Mouse (Mus musculus) forebrain, embryonic 14.5 days (tissue): ENCODE results near the gene Zeb2. TPM values are rescaled to one million over a fixed set of nuclear protein-coding genes. Genes with fewer than 3 reads are reported as not detected.
A peak's percentile ranks its signal among the peaks of the same experiment; 100 is the strongest.

ENCODE experiments used
- ATAC-seq: fragments of 200-750 bp; cut with Nextera tagmentation; 2 replicates; pipeline ENCODE4 v1.8.0; 2017; ENCODE audit warnings: mild to moderate bottlenecking, moderate library complexity
- DNase-seq: peaks from one replicate; pipeline ENCODE4 v3.0.0-alpha.2; 2015; ENCODE audit warnings: low spot score
- H3K27ac ChIP-seq: fragments of 300-500 bp; sonication (generic); 2 replicates; pipeline ENCODE4 v1.5.1; 2014; ENCODE audit warnings: low read depth, mild to moderate bottlenecking, control low read depth, low read length, moderate library complexity
- H3K27me3 ChIP-seq: fragments of 300-500 bp; sonication (generic); replicated peaks from 2 replicates; pipeline ENCODE4 v1.6.1; 2014; ENCODE audit warnings: low read length, control low read depth, mixed read lengths; ENCODE audit not compliant: control insufficient read depth, insufficient read depth
- H3K36me3 ChIP-seq: fragments of 300-500 bp; sonication (generic); 2 replicates; pipeline ENCODE4 v1.6.1; 2014; ENCODE audit warnings: low read length, control low read depth; ENCODE audit not compliant: control insufficient read depth, insufficient read depth
- H3K4me1 ChIP-seq: fragments of 300-500 bp; sonication (generic); 2 replicates; pipeline ENCODE4 v1.6.1; 2014; ENCODE audit warnings: antibody characterized with exemption, low read length, control low read depth; ENCODE audit not compliant: control insufficient read depth, insufficient read depth
- H3K4me2 ChIP-seq: fragments of 300-500 bp; sonication (generic); 2 replicates; pipeline ENCODE4 v1.6.1; 2014; ENCODE audit warnings: mild to moderate bottlenecking, control low read depth, low read length
- H3K4me3 ChIP-seq: fragments of 300-500 bp; sonication (generic); 2 replicates; pipeline ENCODE4 v1.5.1; 2014; ENCODE audit warnings: low read depth, low read length, control low read depth
- H3K9ac ChIP-seq: fragments of 300-500 bp; sonication (generic); 2 replicates; pipeline ENCODE4 v1.6.1; 2014; ENCODE audit warnings: mild to moderate bottlenecking, low read length, control low read depth, moderate library complexity
- H3K9me3 ChIP-seq: fragments of 300-500 bp; sonication (generic); replicated peaks from 2 replicates; pipeline ENCODE4 v1.6.1; 2016; ENCODE audit warnings: low read length, control low read depth, mixed read lengths; ENCODE audit not compliant: control insufficient read depth
- WGBS: fragments of 180-500 bp; shearing (Covaris S2); extraction: QIAGEN DNeasy Blood & Tissue Kit; methylation state at CpG from one replicate; pipeline ENCODE4 v1.1.7; 2014; 5-methylcytosine and 5-hydroxymethylcytosine counted together
- polyA plus RNA-seq: library from polyadenylated mRNA; unstranded; fragments of >200 nt; fragmentation: Nextera tagmentation; extraction: Ambion mirVana; gene quantifications from 2 replicates; pipeline ENCODE4 v1.2.1, GENCODE M21; 2014

The Zeb2 gene
- polyA plus RNA-seq, 1 experiment from 2014 or later = 70.6 TPM

DNA sequence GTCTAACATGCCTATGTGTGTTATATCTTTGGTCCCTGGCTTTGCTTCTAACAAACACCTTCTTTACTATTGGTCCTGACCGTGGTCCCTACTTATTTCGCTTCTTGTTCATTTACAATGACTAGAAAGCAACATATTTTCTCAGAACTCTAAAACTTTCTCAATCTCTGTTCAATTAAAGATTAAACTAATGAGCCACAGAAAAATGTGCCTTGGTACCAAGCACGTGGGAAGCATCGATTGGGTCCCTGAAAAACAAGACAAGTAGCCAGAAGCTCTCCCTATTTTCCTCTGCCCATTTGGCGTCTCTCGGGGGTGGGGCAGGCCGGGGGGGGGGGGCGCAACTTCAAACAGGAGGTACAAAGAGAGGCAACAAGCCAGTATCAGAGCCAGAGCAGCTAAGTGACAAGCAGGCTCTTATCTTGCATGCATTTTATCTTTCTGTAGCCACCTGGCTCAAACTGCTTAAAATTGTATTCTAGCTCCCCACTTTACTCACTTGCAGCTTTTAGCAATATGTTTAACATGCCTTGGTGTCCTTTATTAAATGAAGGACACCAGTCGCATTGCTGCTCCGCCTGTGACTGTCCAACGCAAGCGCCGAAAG is 76.4 kb downstream of the Zeb2 start:
- DNase-seq (no peak), ATAC-seq (no peak)
- Histone ChIP-seq H3K27me3 (no peaks in the 10 kb centered on the region), H3K4me3 (no peak overlapping the region), H3K36me3 (no peaks in the 10 kb centered on the region), H3K9ac (no peak overlapping the region), H3K4me1 (peaks cover 28% of the 10 kb centered on the region), H3K27ac (no peak overlapping the region), H3K4me2 (no peak overlapping the region), H3K9me3 (no peaks in the 10 kb centered on the region)
- 68% methylated on average over 13 of the region's 13 CpGs for WGBS

DNA sequence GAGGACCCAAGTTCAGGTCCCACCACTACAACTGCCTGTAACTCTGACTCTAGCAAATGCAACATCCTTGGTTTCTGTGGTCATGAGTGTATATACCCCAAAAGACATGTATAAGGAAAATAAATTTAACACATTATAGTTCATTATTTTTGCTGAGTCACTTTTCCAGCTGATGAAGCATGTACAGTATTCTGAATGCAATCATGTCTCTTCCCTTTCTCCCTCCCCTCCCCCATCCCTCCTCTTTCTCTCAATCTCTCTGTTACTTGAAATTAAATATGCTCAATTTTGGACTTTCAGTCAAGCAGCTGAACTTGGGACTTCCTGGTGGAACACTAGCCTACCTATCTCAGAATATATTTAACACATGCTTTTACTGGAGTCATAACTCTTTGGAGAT is 77.7 kb downstream of the Zeb2 start:
- Histone ChIP-seq H3K4me2 (no peak overlapping the region), H3K9me3 (no peaks in the 10 kb centered on the region), H3K27ac (no peak overlapping the region), H3K4me1 (peaks cover 27% of the 10 kb centered on the region), H3K36me3 (no peaks in the 10 kb centered on the region), H3K9ac (no peak overlapping the region), H3K4me3 (no peak overlapping the region), H3K27me3 (no peaks in the 10 kb centered on the region)
- no peak for ATAC-seq
- no peak for DNase-seq

- Histone ChIP-seq H3K27me3 (no peaks in the 10 kb centered on the region), H3K36me3 (no peaks in the 10 kb centered on the region), H3K4me3 (no peak overlapping the region), H3K9ac (no peak overlapping the region), H3K4me2 (no peak overlapping the region), H3K4me1 (peaks cover 49% of the 10 kb centered on the region), H3K9me3 (no peaks in the 10 kb centered on the region), H3K27ac (no peak overlapping the region)
- DNase-seq (no peak), ATAC-seq (no peak)
- 48% methylated on average over 7 of the region's 7 CpGs for WGBS
Observed at GRCm38 (mm10) chr2:45028091-45028638, 89.0 kb downstream of the Zeb2 start.

DNA sequence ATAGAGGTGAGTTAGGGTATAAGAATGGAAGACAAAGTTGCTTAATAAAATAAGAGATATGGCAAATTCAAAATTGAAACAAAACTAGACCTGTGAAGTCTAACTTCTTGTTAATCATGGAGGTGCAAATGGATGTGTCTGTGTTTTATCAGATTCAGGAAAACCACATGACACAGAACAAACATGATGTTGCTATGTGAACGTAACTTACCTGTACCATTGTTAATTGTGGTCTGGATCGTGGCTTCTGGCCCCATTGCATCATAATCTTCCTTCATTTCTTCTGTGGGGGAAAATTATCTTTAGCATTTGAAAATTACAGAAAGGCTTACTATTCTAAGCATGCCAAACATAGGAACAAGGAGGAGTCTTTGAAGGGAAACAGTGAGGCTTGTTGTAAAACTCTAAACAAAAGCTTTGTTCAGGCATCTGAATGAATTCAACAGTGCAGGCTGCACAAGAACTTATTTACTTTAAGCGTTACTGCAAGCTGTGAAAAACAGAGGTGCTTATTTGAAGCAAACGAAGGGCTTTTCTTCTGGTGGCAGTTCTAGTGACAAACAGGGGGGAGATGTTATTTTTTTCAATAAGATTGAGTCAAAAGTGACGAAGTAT is 99.9 kb downstream of the Zeb2 start:
- 37% methylated on average over 5 of the region's 5 CpGs for WGBS
- Histone ChIP-seq H3K27me3 (no peaks in the 10 kb centered on the region), H3K27ac (no peak overlapping the region), H3K4me1 (no peaks in the 10 kb centered on the region), H3K9ac (no peak overlapping the region), H3K4me3 (no peak overlapping the region), H3K4me2 (no peak overlapping the region), H3K36me3 (peaks cover 30% of the 10 kb centered on the region), H3K9me3 (no peaks in the 10 kb centered on the region)
- ATAC-seq = no peak
- no peak for DNase-seq

DNA sequence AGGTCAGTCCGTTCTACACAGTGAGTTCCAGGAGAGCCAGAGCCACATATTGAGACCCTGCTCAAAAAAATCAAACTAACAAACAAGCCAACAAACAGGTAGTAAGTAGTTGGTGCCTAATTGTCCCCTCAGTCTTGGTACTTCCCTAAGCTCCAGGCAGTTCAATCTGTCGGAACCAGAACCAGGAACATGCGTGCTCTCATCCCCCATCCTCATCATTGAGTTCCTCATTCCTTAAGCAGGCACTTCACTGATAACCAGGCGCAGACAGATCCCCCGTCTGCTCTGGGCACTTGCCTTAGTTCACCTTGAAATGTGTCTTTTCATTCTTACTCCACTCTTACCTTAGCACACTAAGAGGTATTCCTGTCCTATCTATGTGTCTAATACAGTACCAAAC is 103.9 kb downstream of the Zeb2 start:
- Histone ChIP-seq H3K27ac (no peak overlapping the region), H3K27me3 (no peaks in the 10 kb centered on the region), H3K9ac (no peak overlapping the region), H3K4me2 (no peak overlapping the region), H3K4me1 (no peaks in the 10 kb centered on the region), H3K4me3 (no peak overlapping the region), H3K36me3 (peaks cover 21% of the 10 kb centered on the region), H3K9me3 (no peaks in the 10 kb centered on the region)
- DNase-seq (no peak), ATAC-seq (no peak)
- 92% methylated on average over 5 of the region's 5 CpGs for WGBS

GRCm38 (mm10) chr2:45012676-45013075 is 104.5 kb downstream of the Zeb2 start:
- H3K9me3 ChIP-seq = no peaks in the 10 kb centered on the region
- H3K4me1 ChIP-seq = no peaks in the 10 kb centered on the region
- no peaks in the 10 kb centered on the region for H3K27me3 ChIP-seq
- H3K4me3 ChIP-seq = no peak overlapping the region
- no peak overlapping the region for H3K27ac ChIP-seq
- no peak for DNase-seq
- peaks cover 21% of the 10 kb centered on the region for H3K36me3 ChIP-seq
- H3K4me2 ChIP-seq = no peak overlapping the region
- WGBS = 87% methylated on average over 3 of the region's 3 CpGs
- ATAC-seq = no peak
- no peak overlapping the region for H3K9ac ChIP-seq

- H3K4me2 ChIP-seq = no peak overlapping the region
- peaks cover 9% of the 10 kb centered on the region for H3K36me3 ChIP-seq
- 94% methylated on average over 1 of the region's 1 CpGs for WGBS
- ATAC-seq = no peak
- H3K4me1 ChIP-seq = no peaks in the 10 kb centered on the region
- no peak overlapping the region for H3K27ac ChIP-seq
- DNase-seq = no peak
- H3K9me3 ChIP-seq = no peaks in the 10 kb centered on the region
- no peaks in the 10 kb centered on the region for H3K27me3 ChIP-seq
- no peak overlapping the region for H3K9ac ChIP-seq
- no peak overlapping the region for H3K4me3 ChIP-seq
Observed at GRCm38 (mm10) chr2:45010701-45011100, 106.5 kb downstream of the Zeb2 start.

DNA sequence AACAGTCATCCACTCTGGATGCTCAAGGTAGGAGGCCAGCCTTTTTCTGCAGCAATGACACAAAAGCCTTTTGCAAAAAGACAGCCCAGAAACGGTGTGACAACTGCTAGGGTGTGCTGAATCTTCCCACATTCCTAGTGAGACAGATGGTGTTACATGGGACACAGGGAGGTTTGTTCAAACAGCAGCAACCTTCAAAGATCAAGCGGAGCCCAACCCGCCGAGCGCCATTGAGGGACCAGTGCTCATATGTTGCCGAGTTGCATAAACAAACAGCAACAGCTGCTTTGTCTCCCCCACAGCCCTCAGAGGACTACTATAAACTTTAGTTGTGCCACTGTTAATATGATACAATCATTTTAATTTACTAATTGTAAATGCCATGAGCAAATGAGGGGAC is 117.3 kb downstream of the Zeb2 start:
- Histone ChIP-seq H3K4me1 (no peaks in the 10 kb centered on the region), H3K27ac (no peak overlapping the region), H3K36me3 (peaks cover 57% of the 10 kb centered on the region), H3K4me2 (no peak overlapping the region), H3K27me3 (no peaks in the 10 kb centered on the region), H3K9me3 (no peaks in the 10 kb centered on the region), H3K9ac (no peak overlapping the region), H3K4me3 (no peak overlapping the region)
- WGBS = 53% methylated on average over 6 of the region's 6 CpGs
- 0 out of 2 replicates have a peak, but pooled peaks have one; percentile 23 for ATAC-seq
- DNase-seq = no peak

DNA sequence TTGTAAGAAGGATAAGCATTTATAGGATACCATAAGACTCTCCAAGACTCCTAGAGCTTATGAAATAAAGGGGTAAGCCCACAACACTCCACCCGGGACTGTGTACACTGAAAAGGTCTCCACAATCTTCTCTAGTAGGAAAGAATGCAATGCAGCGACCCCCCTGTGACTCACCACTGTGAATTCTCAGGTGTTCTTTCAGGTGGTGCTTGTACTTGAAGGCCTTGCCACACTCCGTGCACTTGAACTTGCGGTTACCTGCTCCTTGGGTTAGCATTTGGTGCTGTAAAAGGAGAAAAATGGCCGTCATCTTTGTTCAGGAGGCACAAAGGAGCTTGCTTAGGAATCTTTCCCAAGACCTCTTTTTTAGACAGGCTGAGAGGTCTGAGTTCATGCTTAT is 118.5 kb downstream of the Zeb2 start:
- H3K27me3 ChIP-seq = no peaks in the 10 kb centered on the region
- H3K36me3 ChIP-seq = peaks cover 64% of the 10 kb centered on the region
- H3K4me3 ChIP-seq = no peak overlapping the region
- no peaks in the 10 kb centered on the region for H3K9me3 ChIP-seq
- no peak overlapping the region for H3K9ac ChIP-seq
- no peak for ATAC-seq
- no peak overlapping the region for H3K4me2 ChIP-seq
- no peaks in the 10 kb centered on the region for H3K4me1 ChIP-seq
- no peak overlapping the region for H3K27ac ChIP-seq
- no peak for DNase-seq
- 94% methylated on average over 5 of the region's 5 CpGs for WGBS
